Mouse (Mus musculus) mouse trophoblast stem cell (cell line): Measurements from ENCODE around the gene Slc9a1.

Experiments
- in situ Hi-C, 2 experiments: fragments of 300-500 bp; cut with MseI, MboI; formaldehyde crosslinking; loops; 2 replicates in 1 of 2; 3 replicates in 1 of 2; pipeline ENCODE4 v1.15.1; 2025

Slc9a1 gene

DNA sequence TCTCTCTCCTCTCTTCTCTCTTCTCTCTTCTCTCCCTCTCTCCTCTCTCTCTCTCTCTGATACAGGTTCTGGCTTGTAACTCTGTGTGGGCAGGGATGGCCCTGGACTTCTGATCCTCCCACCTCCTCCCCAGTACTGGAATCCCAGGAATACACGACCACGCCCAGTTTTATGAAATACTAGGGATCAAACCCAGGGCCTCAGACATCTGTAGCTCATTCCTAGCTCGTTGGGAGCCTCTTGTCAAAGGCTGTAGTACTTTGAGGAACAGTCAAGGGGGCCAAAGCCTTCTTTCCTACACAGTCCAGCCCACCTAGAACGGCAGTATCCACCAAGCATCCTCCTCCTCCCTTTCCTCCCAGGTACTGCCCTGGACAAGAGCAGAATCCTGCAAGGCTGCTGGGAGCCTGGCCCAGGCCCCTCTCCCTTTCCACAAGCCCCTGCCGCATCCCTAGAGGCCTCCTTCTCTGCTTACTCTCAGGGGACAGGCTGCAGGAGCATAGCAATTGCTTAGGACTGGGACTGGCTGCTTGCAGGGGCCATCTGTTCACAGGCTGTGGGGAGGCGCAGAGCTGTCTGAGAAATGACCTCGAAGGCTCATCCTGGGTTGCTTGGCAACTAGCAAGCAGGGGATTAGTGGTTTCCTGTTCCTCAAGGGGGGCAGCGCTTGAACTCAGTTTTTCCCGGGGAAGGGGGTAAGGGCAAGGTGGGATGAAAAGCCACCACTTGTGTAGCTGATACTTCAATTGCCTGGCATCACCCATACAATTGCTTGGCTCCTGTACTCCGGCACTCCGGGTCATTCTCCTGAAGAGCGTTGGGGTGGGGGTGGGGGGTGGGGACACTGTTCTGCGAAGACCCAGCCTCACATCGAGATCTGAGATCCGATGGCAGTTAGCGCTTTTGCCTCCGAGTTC, 70.2 kb downstream of the Slc9a1 start:
- in situ Hi-C loops, result no loop called here

DNA sequence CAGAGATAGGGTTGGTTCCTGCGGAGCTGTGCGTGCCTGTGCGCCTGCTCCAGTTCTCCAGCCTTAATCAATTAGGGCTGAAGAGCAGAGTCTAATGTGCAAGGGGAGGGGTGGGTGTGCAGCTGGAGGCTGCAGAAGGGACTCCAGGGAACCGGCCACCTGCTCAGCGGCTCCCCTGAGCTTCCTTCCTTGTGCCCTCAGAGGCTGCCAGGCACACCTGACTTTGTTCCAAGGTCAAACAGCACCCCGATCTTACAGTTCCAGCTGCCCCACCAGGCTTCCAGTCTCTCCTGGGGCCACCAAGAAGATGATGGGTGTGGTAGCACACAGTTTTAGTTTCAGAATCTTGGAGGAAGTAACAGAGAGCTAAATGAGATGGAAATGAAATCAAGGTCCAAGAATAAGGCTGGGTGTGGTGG, 70.9 kb downstream of the Slc9a1 start:
- in situ Hi-C loops, result no loop called here

DNA sequence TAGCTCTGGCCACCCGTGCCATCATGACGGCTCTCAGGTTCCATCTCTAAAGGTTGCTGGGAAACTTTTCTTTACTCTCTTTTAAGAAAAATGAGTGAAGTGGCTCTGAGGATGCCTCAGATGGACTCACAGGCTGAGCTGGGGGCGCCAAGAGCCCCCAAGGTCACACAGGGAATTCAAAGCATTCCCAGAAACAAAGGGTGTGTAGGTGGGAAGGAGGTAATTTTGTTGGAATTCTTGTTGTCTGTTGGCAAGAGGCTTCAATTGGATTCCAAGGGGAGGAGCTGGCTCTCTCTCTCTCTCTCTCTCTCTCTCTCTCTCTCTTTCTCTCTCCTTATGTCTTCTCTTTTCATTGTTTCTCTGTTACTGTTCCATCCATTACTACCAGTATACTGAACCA, 72.7 kb downstream of the Slc9a1 start:
- in situ Hi-C loops, result no loop called here

GRCm38 (mm10) chr4:133443085-133443484, 73.6 kb downstream of the Slc9a1 start:
- in situ Hi-C loops, result no loop called here

GRCm38 (mm10) chr4:133445727-133446126, 76.2 kb downstream of the Slc9a1 start:
- in situ Hi-C loops, result no loop called here

GRCm38 (mm10) chr4:133447366-133447765, 77.9 kb downstream of the Slc9a1 start:
- in situ Hi-C loops, result no loop called here

DNA sequence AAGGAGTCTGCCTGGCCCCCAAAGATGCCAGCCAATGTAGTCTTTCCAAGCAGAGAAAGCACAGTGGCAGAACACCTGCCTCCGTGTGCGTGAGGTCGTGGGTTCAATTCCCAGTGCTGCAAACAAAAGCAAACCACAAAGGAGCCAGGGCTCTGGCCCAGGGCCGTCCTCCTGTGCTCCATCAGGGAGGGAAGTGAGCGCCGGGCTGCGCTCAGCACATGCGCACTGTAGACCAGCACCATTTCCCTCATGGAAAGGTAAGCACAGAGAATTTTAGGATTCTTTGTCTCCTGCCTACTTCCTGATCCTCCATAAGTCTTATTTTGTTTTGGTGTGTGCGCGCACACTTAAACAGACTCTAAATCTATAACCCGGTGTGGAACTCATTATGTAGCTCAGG, 78.5 kb downstream of the Slc9a1 start:
- in situ Hi-C loops, result no loop called here

- in situ Hi-C loops, result no loop called here
Observed at GRCm38 (mm10) chr4:133448708-133449388, 79.3 kb downstream of the Slc9a1 start.

GRCm38 (mm10) chr4:133449726-133450125, 80.2 kb downstream of the Slc9a1 start:
- in situ Hi-C loops, result no loop called here

DNA sequence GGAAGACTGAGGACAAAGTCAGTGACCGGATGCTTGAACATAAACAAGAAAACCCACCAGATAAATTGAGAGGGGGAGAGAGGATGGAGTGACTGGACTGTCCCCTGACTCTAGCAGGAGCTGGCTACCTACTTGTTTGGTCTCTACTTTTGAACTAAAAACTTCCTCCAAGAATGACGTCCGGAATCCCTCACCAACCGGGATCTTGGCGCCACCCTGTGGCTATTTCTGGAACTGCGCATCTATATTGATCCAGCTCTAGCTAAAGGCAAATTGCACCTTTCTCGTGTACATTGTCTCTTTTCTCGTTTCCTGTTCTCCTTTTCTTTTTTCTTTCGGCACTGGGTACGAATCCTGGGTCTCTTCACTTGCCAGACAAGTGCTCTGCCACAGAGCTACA, 82.0 kb downstream of the Slc9a1 start:
- in situ Hi-C loops, result no loop called here

GRCm38 (mm10) chr4:133452433-133452832, 82.9 kb downstream of the Slc9a1 start:
- in situ Hi-C loops, result no loop called here

DNA sequence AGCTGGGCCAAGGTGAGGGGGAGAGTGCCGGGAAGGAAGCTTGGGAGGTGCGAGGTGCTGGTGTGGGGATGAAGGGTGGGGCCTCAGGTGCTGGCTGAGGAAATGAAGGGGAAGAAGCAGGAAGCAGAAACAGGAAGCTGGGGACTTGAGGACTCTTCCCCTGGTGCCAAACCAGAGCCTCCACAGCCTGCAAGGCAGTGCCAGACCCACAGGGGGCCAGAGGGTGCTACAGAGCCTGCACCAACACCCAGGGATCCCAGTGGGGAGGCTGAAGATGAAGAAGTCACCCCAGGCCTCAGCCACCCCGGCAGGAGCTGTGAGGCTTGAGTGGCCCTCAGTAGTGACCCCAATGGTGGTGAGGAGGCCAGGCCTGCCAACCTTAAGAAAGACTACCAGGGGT, 88.5 kb downstream of the Slc9a1 start:
- in situ Hi-C loops, result no loop called here

DNA sequence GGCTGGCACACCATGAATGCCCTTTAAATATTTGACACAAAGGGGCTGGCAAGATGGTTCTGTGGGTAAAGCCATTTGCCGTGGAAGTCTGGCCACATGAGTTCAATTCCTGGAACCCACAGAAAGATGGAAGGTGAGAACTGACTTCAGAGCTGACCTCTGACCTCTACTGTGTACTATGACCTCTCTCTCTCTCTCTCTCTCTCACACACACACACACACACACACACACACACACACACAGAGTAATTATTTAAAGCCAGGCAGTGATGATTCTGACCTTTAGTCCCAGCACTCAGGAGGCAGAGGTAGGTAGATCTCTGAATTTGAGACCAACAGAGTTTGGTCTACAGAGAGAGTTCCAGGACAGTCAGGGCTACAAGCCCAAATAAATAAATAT, 90.5 kb downstream of the Slc9a1 start:
- in situ Hi-C loops, result no loop called here

- in situ Hi-C loops, result no loop called here
Observed at GRCm38 (mm10) chr4:133460796-133461325, 91.4 kb downstream of the Slc9a1 start.

DNA sequence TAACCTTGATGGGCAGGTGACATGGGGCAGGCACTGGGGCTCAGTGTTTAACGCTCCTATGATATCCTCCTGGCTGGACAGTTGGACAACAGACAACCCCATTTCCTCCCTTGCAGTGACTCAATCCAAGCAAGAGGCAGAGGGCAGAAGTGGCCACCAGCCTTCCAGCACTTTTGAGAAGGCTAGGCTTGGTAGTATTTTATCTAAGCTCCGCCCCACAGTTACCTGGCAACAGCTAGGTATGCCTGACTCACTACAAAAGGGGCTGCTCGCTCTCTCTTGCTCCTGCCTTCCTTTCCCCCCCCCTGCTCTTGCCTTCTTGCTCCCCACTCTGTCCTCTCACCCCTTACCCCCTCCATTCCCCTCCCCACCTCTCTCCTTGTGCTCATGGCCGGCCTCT, 91.9 kb downstream of the Slc9a1 start:
- in situ Hi-C loops, result no loop called here

- in situ Hi-C loops, result no loop called here
Observed at GRCm38 (mm10) chr4:133463184-133463583, 93.7 kb downstream of the Slc9a1 start.

GRCm38 (mm10) chr4:133468080-133468479, 98.6 kb downstream of the Slc9a1 start:
- in situ Hi-C loops, result no loop called here

GRCm38 (mm10) chr4:133469122-133469521, 99.6 kb downstream of the Slc9a1 start:
- in situ Hi-C loops, result no loop called here

DNA sequence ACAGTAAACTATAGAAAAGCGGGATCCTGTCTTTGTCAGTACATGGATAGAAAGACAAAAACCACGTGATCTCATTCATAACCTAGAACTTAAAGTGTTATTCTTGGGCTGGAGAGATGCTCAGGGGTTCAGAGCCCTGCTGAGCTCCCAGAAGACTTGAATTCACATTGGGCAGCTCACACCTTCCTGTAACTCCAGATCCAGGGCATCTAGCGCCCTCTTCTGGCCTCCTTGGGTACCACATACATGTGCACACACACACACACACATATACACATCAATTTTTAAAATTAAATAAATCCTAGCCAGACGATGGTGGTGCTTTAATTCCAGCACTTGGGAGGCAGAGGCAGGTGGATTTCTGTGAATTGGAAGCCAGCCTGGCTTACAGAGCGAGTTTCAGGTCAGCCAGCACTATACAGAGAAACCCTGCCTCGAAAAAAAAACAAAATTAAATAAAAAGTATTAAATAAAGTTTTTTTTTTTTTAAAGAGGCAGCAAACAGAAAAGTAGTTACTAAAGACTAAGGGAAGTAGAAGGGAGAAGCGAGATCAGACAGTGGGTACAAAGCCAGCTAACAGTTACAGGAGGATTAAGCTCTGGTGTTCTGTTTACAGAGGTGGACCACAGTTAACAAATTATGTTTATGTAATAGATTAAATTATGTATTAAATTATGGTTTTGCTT, 101.8 kb downstream of the Slc9a1 start:
- in situ Hi-C loops, result loop anchor here in 1 of 2 experiments (5.0 kb wide), 1 partner anchor 41 kb away; no protein-coding TSS in a partner anchor
